Mouse (Mus musculus) hindbrain, embryonic 10.5 days (tissue): ENCODE data around the gene Gabarap. TPM values are rescaled to one million over a fixed set of nuclear protein-coding genes. Genes with fewer than 3 reads are reported as not detected.
"Not testable (repeated sequence)": the region's sequence is repeated elsewhere in the genome, so short reads cannot be mapped to it uniquely, and the experiment has no call there.

ENCODE experiments used
- DNase-seq: peaks from one replicate; pipeline ENCODE4 v3.0.0-alpha.2; 2017; ENCODE audit warnings: low spot score
- H3K27ac ChIP-seq: fragments of 300-500 bp; sonication (generic); 2 replicates; pipeline ENCODE4 v1.5.1; 2016; ENCODE audit warnings: mild to moderate bottlenecking, moderate library complexity
- H3K27me3 ChIP-seq: fragments of 300-500 bp; sonication (generic); 2 replicates; pipeline ENCODE4 v1.6.1; 2016; ENCODE audit warnings: mild to moderate bottlenecking; ENCODE audit not compliant: poor library complexity, insufficient read depth, severe bottlenecking
- H3K36me3 ChIP-seq: fragments of 300-500 bp; sonication (generic); 2 replicates; pipeline ENCODE4 v1.6.1; 2016; ENCODE audit warnings: mild to moderate bottlenecking, moderate library complexity
- H3K4me1 ChIP-seq: fragments of 300-500 bp; sonication (generic); replicated peaks from 2 replicates; pipeline ENCODE4 v1.6.1; 2016; ENCODE audit warnings: mild to moderate bottlenecking
- H3K4me3 ChIP-seq: fragments of 300-500 bp; sonication (generic); 2 replicates; pipeline ENCODE4 v1.5.1; 2016; ENCODE audit warnings: mild to moderate bottlenecking, moderate library complexity
- H3K9me3 ChIP-seq: fragments of 300-500 bp; sonication (generic); 2 replicates; pipeline ENCODE4 v1.6.1; 2016; ENCODE audit warnings: mild to moderate bottlenecking, moderate library complexity
- WGBS: fragments of 180-500 bp; shearing (Covaris S2); methylation state at CpG from one replicate; pipeline ENCODE4 v1.1.7; 2016; 5-methylcytosine and 5-hydroxymethylcytosine counted together
- polyA plus RNA-seq: library from polyadenylated mRNA; unstranded; fragments of >200 nt; fragmentation: Nextera tagmentation; extraction: Ambion mirVana; gene quantifications from 2 replicates; pipeline ENCODE4 v1.2.1, GENCODE M21; 2016

Gene Gabarap
- polyA plus RNA-seq, 1 experiment from 2014 or later, result 580 TPM

- Histone ChIP-seq H3K4me3 (no peak overlapping the region), H3K27ac (no peak overlapping the region), H3K9me3 (no peaks in the 10 kb centered on the region), H3K4me1 (peaks cover 38% of the 10 kb centered on the region), H3K36me3 (peaks cover 66% of the 10 kb centered on the region), H3K27me3 (no peaks in the 10 kb centered on the region)
- 91% methylated on average over 9 of the region's 9 CpGs for WGBS
- no peak for DNase-seq
Measured at GRCm38 (mm10) chr11:70012931-70013330, 22.0 kb downstream of the Gabarap start.

GRCm38 (mm10) chr11:70013408-70013807 lies 22.5 kb downstream of the Gabarap start:
- Histone ChIP-seq H3K4me1 (peaks cover 43% of the 10 kb centered on the region), H3K4me3 (peak overlapping the region; percentile 20; the same call in 1 of the 2 replicates), H3K9me3 (no peaks in the 10 kb centered on the region), H3K27ac (no peak overlapping the region), H3K36me3 (peaks cover 61% of the 10 kb centered on the region), H3K27me3 (no peaks in the 10 kb centered on the region)
- DNase-seq, result no peak
- WGBS, result 92% methylated on average over 3 of the region's 3 CpGs

- Histone ChIP-seq H3K36me3 (peaks cover 54% of the 10 kb centered on the region), H3K27ac (no peak overlapping the region; the same call in 1 of the 2 replicates), H3K4me3 (peak overlapping the region; percentile 20; the same call in 1 of the 2 replicates), H3K27me3 (no peaks in the 10 kb centered on the region), H3K4me1 (peaks cover 50% of the 10 kb centered on the region), H3K9me3 (no peaks in the 10 kb centered on the region)
- 65% methylated on average over 5 of the region's 5 CpGs for WGBS
- no peak for DNase-seq
Measured at GRCm38 (mm10) chr11:70014051-70014450, 23.1 kb downstream of the Gabarap start.

- WGBS, result under 1% methylated on average over 35 of the region's 35 CpGs
- Histone ChIP-seq H3K27ac (peak within 1 kb of the TSS; percentile 83), H3K27me3 (no peaks in the 10 kb centered on the region), H3K36me3 (peaks cover 45% of the 10 kb centered on the region), H3K9me3 (no peaks in the 10 kb centered on the region), H3K4me1 (peaks cover 59% of the 10 kb centered on the region), H3K4me3 (peak within 1 kb of the TSS; percentile 57)
- peak; percentile 86 for DNase-seq
Measured at GRCm38 (mm10) chr11:70014880-70015558, 24.1 kb downstream of the Gabarap start, which contains the start of gene Acadvl. Gene Acadvl, minus strand, starts transcription at chr11:70015411.

- peaks cover 66% of the 10 kb centered on the region for H3K4me1 ChIP-seq
- no peaks in the 10 kb centered on the region for H3K9me3 ChIP-seq
- H3K27ac ChIP-seq, result no peak overlapping the region; the same call in 1 of the 2 replicates
- WGBS, result 68% methylated on average over 6 of the region's 6 CpGs
- no peaks in the 10 kb centered on the region for H3K27me3 ChIP-seq
- peak overlapping the region; percentile 57 for H3K4me3 ChIP-seq
- peaks cover 38% of the 10 kb centered on the region for H3K36me3 ChIP-seq
- no peak for DNase-seq
Measured at GRCm38 (mm10) chr11:70015677-70016076, 24.7 kb downstream of the Gabarap start.

- not testable (repeated sequence) for DNase-seq, H3K9me3 ChIP-seq, H3K27ac ChIP-seq, H3K4me3 ChIP-seq, H3K27me3 ChIP-seq
- Histone ChIP-seq H3K4me1 (peaks cover 70% of the 10 kb centered on the region), H3K36me3 (peaks cover 33% of the 10 kb centered on the region)
- WGBS, result 85% methylated on average over 2 of the region's 2 CpGs
Measured at GRCm38 (mm10) chr11:70016177-70016576, 25.2 kb downstream of the Gabarap start.

GRCm38 (mm10) chr11:70016669-70017068 lies 25.7 kb downstream of the Gabarap start, which contains the start of gene Dlg4:
Gene Dlg4, plus strand, starts transcription at chr11:70016942.
- H3K36me3 ChIP-seq, result peaks cover 28% of the 10 kb centered on the region

GRCm38 (mm10) chr11:70017199-70017767 lies 26.3 kb downstream of the Gabarap start:
- Histone ChIP-seq H3K27ac (peak overlapping the region; percentile 96), H3K36me3 (peaks cover 22% of the 10 kb centered on the region), H3K9me3 (no peaks in the 10 kb centered on the region), H3K4me3 (peak overlapping the region; percentile 74), H3K4me1 (peaks cover 79% of the 10 kb centered on the region), H3K27me3 (no peaks in the 10 kb centered on the region)
- WGBS, result 48% methylated on average over 7 of the region's 7 CpGs
- no peak for DNase-seq

More at GRCm38 (mm10) chr11:70016669-70017068, 25.7 kb downstream of the Gabarap start, which contains the start of gene Dlg4:
- H3K27me3 ChIP-seq, result no peaks in the 10 kb centered on the region
- peak within 1 kb of the TSS; percentile 96 for H3K27ac ChIP-seq
- peaks cover 74% of the 10 kb centered on the region for H3K4me1 ChIP-seq
- no peaks in the 10 kb centered on the region for H3K9me3 ChIP-seq
- DNase-seq, result no peak
- peak within 1 kb of the TSS; percentile 74 for H3K4me3 ChIP-seq
- WGBS, result 82% methylated on average over 3 of the region's 3 CpGs

- no peaks in the 10 kb centered on the region for H3K9me3 ChIP-seq
- H3K36me3 ChIP-seq, result peaks cover 11% of the 10 kb centered on the region
- 1% methylated on average over 25 of the region's 25 CpGs for WGBS
- peaks cover 87% of the 10 kb centered on the region for H3K4me1 ChIP-seq
- no peaks in the 10 kb centered on the region for H3K27me3 ChIP-seq
- peak; percentile 83 for DNase-seq
- H3K27ac ChIP-seq, result peak overlapping the region; percentile 96
- H3K4me3 ChIP-seq, result peak overlapping the region; percentile 74
Measured at GRCm38 (mm10) chr11:70018131-70018990, 27.4 kb downstream of the Gabarap start.

GRCm38 (mm10) chr11:70019495-70020021 lies 28.6 kb downstream of the Gabarap start:
- 22% methylated on average over 2 of the region's 2 CpGs for WGBS
- no peak for DNase-seq
- Histone ChIP-seq H3K27ac (peak overlapping the region; percentile 96), H3K27me3 (no peaks in the 10 kb centered on the region), H3K36me3 (no peaks in the 10 kb centered on the region), H3K4me1 (peaks cover 87% of the 10 kb centered on the region), H3K9me3 (no peaks in the 10 kb centered on the region), H3K4me3 (peak overlapping the region; percentile 74)

- Histone ChIP-seq H3K4me1 (peaks cover 86% of the 10 kb centered on the region), H3K9me3 (no peaks in the 10 kb centered on the region), H3K4me3 (peak overlapping the region; percentile 74), H3K27me3 (no peaks in the 10 kb centered on the region), H3K27ac (peak overlapping the region; percentile 96), H3K36me3 (no peaks in the 10 kb centered on the region)
- WGBS, result 16% methylated on average over 8 of the region's 8 CpGs
- DNase-seq, result no peak
Measured at GRCm38 (mm10) chr11:70020022-70020631, 29.2 kb downstream of the Gabarap start.

- no peaks in the 10 kb centered on the region for H3K9me3 ChIP-seq
- no peaks in the 10 kb centered on the region for H3K27me3 ChIP-seq
- WGBS, result 2% methylated on average over 8 of the region's 8 CpGs
- no peaks in the 10 kb centered on the region for H3K36me3 ChIP-seq
- H3K4me1 ChIP-seq, result peaks cover 89% of the 10 kb centered on the region
- peak overlapping the region; percentile 74 for H3K4me3 ChIP-seq
- peak overlapping the region; percentile 96 for H3K27ac ChIP-seq
- DNase-seq, result peak; percentile 86
Measured at GRCm38 (mm10) chr11:70020731-70021263, 29.9 kb downstream of the Gabarap start.
